Mouse (Mus musculus) stomach, postnatal 0 days (tissue): ENCODE measurements around the gene Tns3. TPM values are rescaled to one million over a fixed set of nuclear protein-coding genes. Genes with fewer than 3 reads are reported as not detected.

Experiments
- ATAC-seq: fragments of 200-750 bp; cut with Nextera tagmentation; 2 replicates; pipeline ENCODE4 v1.8.0; 2017; ENCODE audit not compliant: low FRiP score, low TSS enrichment
- DNase-seq: peaks from one replicate; pipeline ENCODE4 v3.0.0-alpha.2; 2016; ENCODE audit warnings: low spot score
- H3K27ac ChIP-seq: fragments of 300-500 bp; sonication (generic); replicated peaks from 2 replicates; pipeline ENCODE4 v1.5.1; 2014; ENCODE audit warnings: mild to moderate bottlenecking, control low read depth
- H3K27me3 ChIP-seq: fragments of 300-500 bp; sonication (generic); 2 replicates; pipeline ENCODE4 v1.6.1; 2014; ENCODE audit warnings: low read length; ENCODE audit not compliant: control insufficient read depth, insufficient read depth
- H3K36me3 ChIP-seq: fragments of 300-500 bp; sonication (generic); 2 replicates; pipeline ENCODE4 v1.6.1; 2014; ENCODE audit warnings: low read length, mixed read lengths; ENCODE audit not compliant: control insufficient read depth, insufficient read depth
- H3K4me1 ChIP-seq: fragments of 300-500 bp; sonication (generic); replicated peaks from 2 replicates; pipeline ENCODE4 v1.6.1; 2014; ENCODE audit warnings: antibody characterized with exemption; ENCODE audit not compliant: control insufficient read depth, insufficient read depth
- H3K4me2 ChIP-seq: fragments of 300-500 bp; sonication (generic); replicated peaks from 2 replicates; pipeline ENCODE4 v1.6.1; 2014; ENCODE audit warnings: low read depth, mild to moderate bottlenecking, control low read depth, moderate library complexity
- H3K4me3 ChIP-seq: fragments of 300-500 bp; sonication (generic); 2 replicates; pipeline ENCODE4 v1.5.1; 2014; ENCODE audit warnings: low read depth, low read length, control low read depth
- H3K9ac ChIP-seq: fragments of 300-500 bp; sonication (generic); 2 replicates; pipeline ENCODE4 v1.6.1; 2014; ENCODE audit warnings: mild to moderate bottlenecking, low read length, control low read depth, mixed read lengths
- H3K9me3 ChIP-seq: fragments of 300-500 bp; sonication (generic); 2 replicates; pipeline ENCODE4 v1.6.1; 2016; ENCODE audit warnings: low read length; ENCODE audit not compliant: control insufficient read depth
- CTCF ChIP-seq: IDR thresholded peaks from 2 replicates; pipeline ENCODE4 v1.5.1; 2016; ENCODE audit warnings: antibody characterized with exemption, low read depth, mild to moderate bottlenecking, moderate library complexity
- EP300 ChIP-seq: optimal IDR thresholded peaks from 2 replicates; pipeline ENCODE3; 2016; ENCODE audit warnings: antibody characterized with exemption
- WGBS: fragments of 180-500 bp; shearing (Covaris S2); extraction: QIAGEN DNeasy Blood & Tissue Kit; methylation state at CpG from one replicate; pipeline ENCODE4 v1.1.7; 2014; 5-methylcytosine and 5-hydroxymethylcytosine counted together
- polyA plus RNA-seq: library from polyadenylated mRNA; unstranded; fragments of >200 nt; fragmentation: Nextera tagmentation; extraction: Ambion mirVana; gene quantifications from 2 replicates; pipeline ENCODE4 v1.2.1, GENCODE M21; 2015

Tns3 gene
- polyA plus RNA-seq, 1 experiment from 2014 or later = 10.4 TPM

DNA sequence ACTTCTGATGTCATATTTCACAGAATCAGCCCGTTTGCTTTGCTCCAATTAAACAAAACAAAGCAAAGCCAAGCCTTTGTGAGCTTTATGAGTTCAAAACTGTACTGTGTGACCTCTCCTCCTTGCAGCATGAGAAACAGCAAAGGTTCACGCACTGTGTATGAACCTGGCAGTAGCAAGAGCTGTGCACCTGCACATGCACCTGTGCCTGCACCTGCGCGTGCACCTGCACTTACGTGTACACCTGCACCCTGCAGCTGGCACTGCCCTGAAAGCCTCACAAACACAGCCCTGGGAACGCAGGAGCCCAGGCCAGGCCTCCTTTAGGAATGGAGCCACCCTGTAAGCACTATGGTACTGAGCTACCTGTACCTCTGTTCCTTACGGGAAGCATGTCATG, 91.6 kb downstream of the Tns3 start:
- no peaks in the 10 kb centered on the region for H3K9me3 ChIP-seq
- no peaks in the 10 kb centered on the region for H3K36me3 ChIP-seq
- no peak overlapping the region for H3K9ac ChIP-seq
- no peak overlapping the region for H3K4me2 ChIP-seq
- peak overlapping the region; percentile 90 for H3K27ac ChIP-seq
- no peaks in the 10 kb centered on the region for H3K27me3 ChIP-seq
- TF ChIP-seq EP300 = no peak
- no peak for TF ChIP-seq CTCF
- ATAC-seq (peak; percentile 90), DNase-seq (peak; percentile 79)
- H3K4me3 ChIP-seq = no peak overlapping the region
- H3K4me1 ChIP-seq = 0 out of 2 replicates have a peak, but pooled peaks cover 6% of the 10 kb centered on the region
- WGBS = 62% methylated on average over 7 of the region's 7 CpGs

DNA sequence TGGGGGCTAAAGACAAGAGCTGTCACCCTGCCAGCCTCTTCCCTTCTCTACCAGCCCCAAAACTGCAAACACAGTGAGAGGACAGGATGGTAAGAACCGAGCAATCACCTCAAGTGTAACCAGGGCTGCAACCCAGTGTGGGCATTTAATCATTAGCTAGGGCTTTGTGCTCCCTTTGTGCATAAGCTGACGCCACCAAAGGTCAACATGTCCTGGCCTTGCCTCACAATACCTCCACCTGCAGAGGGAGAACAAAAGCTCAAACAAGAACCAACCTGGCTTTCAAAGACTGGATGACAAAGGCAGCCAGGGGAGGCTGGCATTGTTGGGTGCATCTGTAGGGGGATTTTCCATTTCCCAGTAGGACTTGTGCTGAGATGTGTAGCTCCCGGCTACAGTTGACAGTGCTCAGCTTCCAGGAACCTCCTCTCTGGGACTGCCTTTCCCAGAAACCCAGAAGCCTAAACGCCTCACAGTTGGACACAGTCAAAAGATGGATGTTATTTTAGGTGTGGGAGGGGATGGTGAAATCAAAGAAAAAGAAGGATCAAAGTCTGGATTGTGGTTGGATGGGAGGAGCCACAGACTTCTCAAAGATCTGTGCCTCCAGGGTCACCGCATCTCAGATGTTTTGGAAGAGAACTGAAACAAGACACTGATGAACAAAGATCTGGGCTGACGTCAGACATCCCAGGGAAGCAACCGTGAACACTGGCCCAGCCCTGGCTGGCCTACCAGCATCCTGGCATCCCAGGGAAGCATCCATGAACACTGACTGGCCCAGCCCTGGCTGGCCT, 94.9 kb downstream of the Tns3 start:
- peak; percentile 81 for DNase-seq
- Histone ChIP-seq H3K36me3 (no peaks in the 10 kb centered on the region), H3K9ac (no peak overlapping the region), H3K4me3 (no peak overlapping the region), H3K27me3 (no peaks in the 10 kb centered on the region), H3K9me3 (no peaks in the 10 kb centered on the region), H3K4me1 (no peaks in the 10 kb centered on the region), H3K4me2 (no peak overlapping the region), H3K27ac (peak overlapping the region; percentile 74)
- TF ChIP-seq CTCF (peak; percentile 53), EP300 (no peak)
- 33% methylated on average over 7 of the region's 7 CpGs for WGBS
- peak; percentile 81 for ATAC-seq

DNA sequence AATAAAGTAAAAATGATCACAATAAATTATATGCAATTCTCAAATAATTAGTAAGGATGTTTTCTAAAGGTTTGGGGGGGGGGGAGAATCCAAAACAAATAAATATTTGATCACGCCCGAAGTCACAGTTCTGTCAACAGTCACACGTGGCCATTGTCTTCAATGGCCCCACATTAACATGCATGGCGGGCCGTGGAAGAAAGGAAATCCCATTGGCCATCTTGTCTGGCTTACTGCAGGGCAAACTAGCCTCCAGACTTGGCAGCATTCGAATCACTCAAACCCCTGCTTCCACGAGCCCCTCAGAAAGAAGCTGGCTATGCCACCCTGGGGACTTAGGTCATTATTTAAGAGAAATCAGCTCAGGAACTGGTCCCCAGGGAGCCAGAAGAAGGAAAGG, 95.5 kb downstream of the Tns3 start:
- H3K9me3 ChIP-seq = no peaks in the 10 kb centered on the region
- no peak overlapping the region for H3K4me2 ChIP-seq
- no peak for ATAC-seq
- no peaks in the 10 kb centered on the region for H3K4me1 ChIP-seq
- WGBS = 59% methylated on average over 7 of the region's 7 CpGs
- TF ChIP-seq CTCF = no peak
- no peak for TF ChIP-seq EP300
- no peak for DNase-seq
- peak overlapping the region; percentile 45; the same call in 1 of the 2 replicates for H3K27ac ChIP-seq
- no peak overlapping the region for H3K9ac ChIP-seq
- no peaks in the 10 kb centered on the region for H3K27me3 ChIP-seq
- no peaks in the 10 kb centered on the region for H3K36me3 ChIP-seq
- no peak overlapping the region for H3K4me3 ChIP-seq

DNA sequence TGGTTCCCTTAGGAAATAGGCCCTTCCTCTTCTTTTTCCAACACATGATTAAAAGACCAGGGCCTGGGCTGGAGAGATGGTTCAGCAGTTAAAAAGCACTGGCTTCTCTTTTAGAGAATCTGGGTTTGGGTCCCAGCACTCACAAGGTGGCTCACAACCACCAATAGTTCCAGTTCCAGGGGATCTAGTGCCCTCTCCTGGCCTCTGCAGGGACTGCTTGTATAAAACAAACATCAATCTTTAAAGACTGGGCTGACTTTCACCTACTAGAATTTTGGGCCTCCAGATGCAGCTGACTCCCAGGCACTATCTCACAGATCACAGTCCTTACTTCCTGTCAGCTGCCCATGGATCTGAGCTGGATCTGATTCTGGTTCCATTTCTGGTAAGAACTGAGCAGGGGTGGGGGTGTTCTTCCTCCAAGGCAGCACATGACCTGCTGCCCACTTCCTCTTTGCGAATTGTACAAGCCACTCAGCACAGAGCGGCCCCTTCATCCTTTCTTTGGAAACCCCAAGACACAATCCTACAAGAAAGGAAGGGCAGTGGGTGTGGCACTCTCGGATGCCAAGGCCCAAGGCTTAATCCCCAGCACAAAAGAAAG, 98.0 kb downstream of the Tns3 start:
- Histone ChIP-seq H3K4me2 (no peak overlapping the region), H3K9ac (no peak overlapping the region), H3K4me3 (no peak overlapping the region), H3K4me1 (no peaks in the 10 kb centered on the region), H3K27ac (no peak overlapping the region), H3K27me3 (no peaks in the 10 kb centered on the region), H3K36me3 (no peaks in the 10 kb centered on the region), H3K9me3 (no peaks in the 10 kb centered on the region)
- TF ChIP-seq EP300 (no peak), CTCF (peak; percentile 49)
- DNase-seq (no peak), ATAC-seq (no peak)
- 67% methylated on average over 3 of the region's 3 CpGs for WGBS

DNA sequence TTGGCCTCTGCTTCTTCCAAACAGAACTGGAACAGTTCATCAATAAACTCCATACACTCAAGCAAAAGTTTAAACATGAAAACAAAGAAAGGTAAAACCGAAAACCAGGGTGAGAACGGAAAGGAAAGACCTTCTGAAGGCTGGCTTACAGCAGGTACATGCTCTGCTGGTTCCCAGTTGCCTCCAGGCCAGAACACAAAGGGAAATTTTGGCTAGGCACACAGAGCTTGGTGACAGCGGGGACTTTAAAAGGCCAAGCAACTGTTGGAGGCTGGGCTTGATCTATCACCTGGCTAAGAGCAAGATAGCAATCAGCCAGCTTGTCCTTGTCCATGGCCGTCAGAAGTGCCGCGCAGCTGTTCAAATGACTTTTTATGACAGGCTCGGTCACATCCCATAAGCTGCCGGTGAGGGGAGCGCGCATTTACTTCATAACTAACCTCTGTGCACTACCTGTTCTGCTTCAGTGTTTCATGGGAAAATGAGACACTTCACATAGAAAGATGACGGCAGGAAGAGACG, 105.5 kb downstream of the Tns3 start:
- Histone ChIP-seq H3K27ac (peak overlapping the region; percentile 74), H3K4me3 (no peak overlapping the region), H3K4me1 (no peaks in the 10 kb centered on the region), H3K9ac (no peak overlapping the region), H3K9me3 (no peaks in the 10 kb centered on the region), H3K27me3 (no peaks in the 10 kb centered on the region), H3K4me2 (no peak overlapping the region), H3K36me3 (no peaks in the 10 kb centered on the region)
- DNase-seq = no peak
- ATAC-seq = no peak
- WGBS = 68% methylated on average over 12 of the region's 12 CpGs
- TF ChIP-seq CTCF (no peak), EP300 (no peak)

DNA sequence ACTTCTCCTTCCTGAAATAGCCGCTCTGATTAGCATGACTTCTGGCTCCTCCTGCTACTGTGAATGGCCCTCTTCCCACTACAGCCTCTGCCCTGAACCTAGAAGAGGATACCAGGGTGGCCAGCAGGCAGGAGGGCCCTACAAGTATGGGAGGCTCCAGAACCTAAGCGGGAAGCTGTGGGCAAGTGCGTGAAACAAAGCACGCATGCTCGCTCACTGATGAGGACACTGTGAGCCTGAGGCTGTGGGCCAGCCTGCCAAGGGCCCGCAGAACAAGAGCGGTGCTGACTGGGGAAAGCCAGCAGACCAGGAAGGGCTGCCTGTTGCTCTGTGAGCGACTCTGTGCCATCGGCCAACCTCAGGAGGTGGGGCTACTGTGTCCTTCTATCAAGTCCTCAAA, 106.1 kb downstream of the Tns3 start:
- peak; percentile 49; the same call in 1 of the 2 replicates for ATAC-seq
- 70% methylated on average over 9 of the region's 9 CpGs for WGBS
- DNase-seq = no peak
- H3K36me3 ChIP-seq = no peaks in the 10 kb centered on the region
- no peak overlapping the region for H3K9ac ChIP-seq
- no peak for TF ChIP-seq EP300
- TF ChIP-seq CTCF = no peak
- H3K4me1 ChIP-seq = no peaks in the 10 kb centered on the region
- H3K27ac ChIP-seq = peak overlapping the region; percentile 74
- H3K27me3 ChIP-seq = no peaks in the 10 kb centered on the region
- H3K4me2 ChIP-seq = no peak overlapping the region
- H3K9me3 ChIP-seq = no peaks in the 10 kb centered on the region
- H3K4me3 ChIP-seq = no peak overlapping the region
